Mouse (Mus musculus) right cerebral cortex, adult 2 months (tissue): Measurements from ENCODE around the gene Rab40c.

Experiments used
- DNase-seq, 2 experiments: peaks; one replicate each; pipeline ENCODE4 v3.0.0; 2021 to 2022; ENCODE audit warnings: low spot score in 2 of 2

Rab40c gene

GRCm38 (mm10) chr17:25919144-25919785, at the start of gene Rab40c:
Gene Rab40c, minus strand, starts transcription at chr17:25919727.
- peak; percentile 43 to 44 for DNase-seq

- no peak for DNase-seq
Measured at GRCm38 (mm10) chr17:25968176-25968575, 48.6 kb upstream of the Rab40c start.

GRCm38 (mm10) chr17:25967652-25968051, 48.1 kb upstream of the Rab40c start:
- no peak for DNase-seq

- DNase-seq, result no peak
Measured at GRCm38 (mm10) chr17:25964271-25964670, 44.7 kb upstream of the Rab40c start.

GRCm38 (mm10) chr17:25962413-25962905, 42.9 kb upstream of the Rab40c start:
- no peak for DNase-seq

GRCm38 (mm10) chr17:25961566-25961965, 42.0 kb upstream of the Rab40c start:
- DNase-seq, result no peak

GRCm38 (mm10) chr17:25959630-25960467, 40.3 kb upstream of the Rab40c start:
- no peak for DNase-seq

- no peak for DNase-seq
Measured at GRCm38 (mm10) chr17:25958771-25959494, 39.4 kb upstream of the Rab40c start.

GRCm38 (mm10) chr17:25957586-25958051, 38.1 kb upstream of the Rab40c start:
- DNase-seq, result no peak

GRCm38 (mm10) chr17:25956631-25957030, 37.1 kb upstream of the Rab40c start:
- DNase-seq, result no peak

- DNase-seq, result no peak
Measured at GRCm38 (mm10) chr17:25956201-25956600, 36.7 kb upstream of the Rab40c start.

GRCm38 (mm10) chr17:25955736-25956135, 36.2 kb upstream of the Rab40c start:
- DNase-seq, result no peak

- DNase-seq, result no peak
Measured at GRCm38 (mm10) chr17:25954671-25955070, 35.1 kb upstream of the Rab40c start.

GRCm38 (mm10) chr17:25953161-25953560, 33.6 kb upstream of the Rab40c start:
- no peak for DNase-seq

GRCm38 (mm10) chr17:25951803-25952623, 32.5 kb upstream of the Rab40c start, which contains the start of gene A930017K11Rik:
Gene A930017K11Rik, minus strand, starts transcription at chr17:25952565.
- DNase-seq, result no peak

GRCm38 (mm10) chr17:25951225-25951802, 31.8 kb upstream of the Rab40c start:
- no peak for DNase-seq

GRCm38 (mm10) chr17:25950706-25951105, 31.2 kb upstream of the Rab40c start:
- no peak for DNase-seq

- no peak for DNase-seq
Measured at GRCm38 (mm10) chr17:25949981-25950380, 30.5 kb upstream of the Rab40c start.

GRCm38 (mm10) chr17:25948051-25948450, 28.5 kb upstream of the Rab40c start:
- no peak for DNase-seq

GRCm38 (mm10) chr17:25947576-25947975, 28.0 kb upstream of the Rab40c start:
- DNase-seq, result no peak

- DNase-seq, result no peak
Measured at GRCm38 (mm10) chr17:25946891-25947290, 27.4 kb upstream of the Rab40c start.
